Mouse (Mus musculus): ENCODE measurements around the gene Gnb1l. TPM values are rescaled to one million over a fixed set of nuclear protein-coding genes. Genes with fewer than 3 reads are reported as not detected.
A peak's percentile ranks its signal among the peaks of the same experiment; 100 is the strongest.

The Gnb1l gene
- polyA plus RNA-seq (2017; shearing (Covaris generic)): 10 to 100 TPM; 11.2 to 23.9 (median 17.4) TPM

DNA sequence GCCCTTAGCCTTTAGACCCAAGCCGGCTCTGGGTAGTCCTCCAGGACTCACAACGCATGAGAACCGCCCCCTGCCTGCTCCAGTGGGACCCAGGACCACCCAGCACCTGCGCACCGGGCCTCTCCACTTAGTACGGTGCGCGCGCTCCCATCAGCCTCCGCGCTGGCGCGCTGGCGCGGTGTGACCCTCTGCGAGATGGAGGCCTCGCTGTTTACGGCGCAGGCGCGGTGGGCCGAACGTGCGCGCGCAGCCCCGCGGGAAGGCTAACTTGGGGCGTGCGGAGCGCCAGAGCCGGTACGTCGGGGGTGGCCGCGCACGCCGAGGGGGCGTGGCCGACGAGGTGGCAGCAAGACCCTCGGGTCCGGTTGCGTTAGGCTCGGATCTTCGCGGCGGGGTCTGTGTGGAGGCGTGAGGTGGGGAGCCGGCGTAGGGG, at the start of gene Gnb1l, which contains the start of gene Rtl10:
TSS of gene Gnb1l (plus strand) at position 156 of the 433 bp plus-strand sequence.
TSS of gene Rtl10 (plus strand) at position 344 of the 433 bp plus-strand sequence.
- peak; percentile 89 for ATAC-seq

- ATAC-seq: no peak
Measured at GRCm38 (mm10) chr16:18449005-18449404, 49.5 kb upstream of the Gnb1l start.

DNA sequence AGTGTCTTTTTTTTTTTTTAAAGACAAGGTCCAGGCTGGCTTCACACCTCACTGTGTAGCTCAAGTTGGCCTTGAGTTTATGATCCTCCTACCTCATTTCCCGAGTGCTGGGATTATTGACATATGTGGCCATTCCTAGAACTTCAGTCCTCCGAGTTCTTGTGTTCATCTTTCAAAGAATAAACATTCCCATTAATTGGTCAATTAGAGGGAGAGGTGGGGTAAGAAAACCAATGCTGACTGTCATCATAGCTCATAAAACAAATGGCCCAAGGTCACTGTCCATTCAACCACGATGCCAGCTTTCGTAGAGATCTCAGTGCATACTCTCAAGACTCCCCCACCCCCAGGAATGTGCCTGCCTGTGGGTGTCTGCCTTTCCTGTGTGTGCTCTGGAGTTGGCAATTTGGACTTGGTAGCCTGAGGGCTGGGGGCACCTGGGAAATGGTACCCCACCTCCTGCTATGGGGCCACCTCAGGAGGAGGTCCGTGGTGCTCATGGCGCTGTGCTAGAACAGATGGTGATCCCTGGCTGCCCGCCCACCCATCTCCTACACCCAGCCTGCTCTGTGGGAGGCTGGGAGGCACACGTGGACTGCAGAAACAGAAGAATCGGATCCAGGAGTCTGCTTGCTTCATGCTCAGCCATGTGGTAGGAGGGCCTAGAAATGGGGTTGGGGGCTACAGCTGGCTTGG, 46.9 kb upstream of the Gnb1l start:
- no peak for ATAC-seq

GRCm38 (mm10) chr16:18452361-18452862, 46.1 kb upstream of the Gnb1l start:
- ATAC-seq: peak; percentile 74

DNA sequence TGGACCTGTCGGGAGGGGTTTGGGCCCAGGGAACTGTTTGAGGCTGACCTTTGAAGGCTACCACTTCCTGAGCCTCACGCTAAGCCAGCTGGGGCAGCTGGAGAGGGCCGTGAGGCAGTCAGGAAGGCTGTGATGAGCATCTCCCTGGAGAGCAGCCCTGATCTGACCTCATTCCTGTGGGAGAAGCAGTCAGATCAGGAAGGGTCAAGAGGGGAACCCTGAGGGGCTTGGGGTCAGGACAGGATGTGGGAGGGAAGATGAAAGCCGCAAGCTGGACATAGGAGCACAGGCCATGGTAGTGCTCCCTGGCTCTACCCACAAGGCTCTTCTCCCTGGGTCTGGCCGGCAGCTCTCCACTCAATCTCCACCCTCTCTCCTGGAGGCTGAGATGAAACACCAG, 44.7 kb upstream of the Gnb1l start:
- ATAC-seq: no peak

DNA sequence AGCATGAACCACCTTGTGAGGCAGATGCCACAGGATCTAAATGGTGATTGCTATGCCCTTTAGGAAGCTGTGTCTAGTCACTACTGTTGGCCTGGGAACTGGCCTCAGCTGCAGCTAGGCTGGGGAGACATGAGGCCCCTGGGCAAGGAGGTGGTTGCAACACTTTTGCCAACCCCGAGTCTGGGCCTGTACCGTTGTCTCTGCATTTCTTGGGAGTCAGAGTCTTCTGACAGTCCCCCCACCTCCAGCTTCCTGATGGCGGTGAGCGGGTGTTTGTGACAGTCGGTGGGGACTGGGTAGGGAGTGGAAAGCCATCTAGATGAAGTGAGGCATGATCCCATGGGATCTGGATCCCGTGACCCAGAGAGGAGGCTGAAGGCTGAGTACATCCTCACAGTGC, 43.1 kb upstream of the Gnb1l start:
- no peak for ATAC-seq

GRCm38 (mm10) chr16:18458661-18459060, 39.9 kb upstream of the Gnb1l start:
- no peak for ATAC-seq

- ATAC-seq: peak; percentile 8
Measured at GRCm38 (mm10) chr16:18459335-18459954, 39.1 kb upstream of the Gnb1l start.

- ATAC-seq: peak; percentile 99
Measured at GRCm38 (mm10) chr16:18459955-18460370, 38.5 kb upstream of the Gnb1l start.

DNA sequence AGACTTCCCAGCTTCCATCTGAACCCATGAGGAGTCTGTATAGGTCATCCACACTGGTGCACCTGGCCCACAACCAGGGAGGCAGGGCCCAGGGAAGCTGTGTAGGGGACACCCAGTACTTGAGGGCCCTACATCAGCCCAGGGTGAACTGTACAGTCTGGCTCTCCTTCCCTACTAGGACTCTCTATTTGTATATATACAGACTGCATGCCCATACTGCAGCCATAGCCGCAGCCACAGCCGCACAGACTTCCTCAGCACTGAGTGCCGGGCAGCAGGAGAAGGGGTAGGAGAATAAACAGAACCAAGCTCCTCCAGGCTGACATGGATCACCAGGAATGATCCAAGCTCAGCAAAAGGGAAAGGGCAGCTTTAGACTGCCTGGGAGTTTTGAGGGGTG, 37.7 kb upstream of the Gnb1l start:
- ATAC-seq: no peak

- ATAC-seq: no peak
Measured at GRCm38 (mm10) chr16:18462031-18462430, 36.5 kb upstream of the Gnb1l start.

GRCm38 (mm10) chr16:18462598-18462997, 35.9 kb upstream of the Gnb1l start:
- no peak for ATAC-seq

- ATAC-seq: no peak
Measured at GRCm38 (mm10) chr16:18464271-18464670, 34.2 kb upstream of the Gnb1l start.

DNA sequence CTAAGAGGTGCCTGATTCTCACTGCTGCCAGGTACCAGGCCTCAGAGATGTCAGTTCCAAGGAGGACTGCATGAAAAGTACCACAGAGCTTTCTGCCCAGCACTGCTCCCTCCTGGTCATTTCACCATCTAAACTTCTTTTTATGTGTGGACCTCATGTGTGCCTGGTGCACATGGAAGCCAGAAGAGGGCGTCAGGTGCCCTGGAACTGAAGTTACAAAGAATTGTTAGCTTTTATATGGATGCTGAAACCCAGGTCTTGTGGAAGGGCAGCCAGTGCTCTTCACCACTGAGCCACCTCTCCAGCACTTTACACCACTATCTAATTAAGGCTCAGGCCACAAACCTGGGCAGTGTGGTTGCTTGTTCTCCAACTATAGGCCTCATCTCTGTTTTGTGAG, 27.7 kb upstream of the Gnb1l start:
- ATAC-seq: no peak

DNA sequence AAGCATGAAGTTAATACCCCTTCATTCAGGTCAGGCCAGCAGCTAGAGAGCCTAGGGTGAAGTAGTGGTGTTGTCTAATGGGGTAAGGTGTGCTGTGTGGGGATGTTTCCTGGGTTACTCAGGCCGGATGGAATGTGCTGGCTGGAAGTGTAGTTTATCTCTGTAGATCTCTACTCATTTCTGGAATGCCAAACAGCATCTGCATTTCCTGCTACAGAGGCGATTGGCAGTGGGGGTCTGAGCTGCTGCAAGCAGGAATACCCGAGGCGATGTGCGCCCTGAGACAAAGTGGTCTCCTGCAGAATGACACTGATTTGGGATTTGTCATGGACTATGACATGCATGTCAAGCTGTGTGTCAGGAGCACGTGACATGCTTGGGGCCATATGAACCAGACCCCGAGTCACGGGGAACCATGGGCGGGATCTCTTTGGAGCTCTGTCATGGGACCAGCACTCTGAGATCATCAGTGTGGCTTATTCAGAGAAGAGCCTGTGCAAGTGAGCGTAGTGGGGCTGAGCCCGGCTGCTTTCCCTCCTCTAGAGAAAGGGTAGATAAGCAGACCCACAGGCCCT, 27.0 kb upstream of the Gnb1l start:
- no peak for ATAC-seq

DNA sequence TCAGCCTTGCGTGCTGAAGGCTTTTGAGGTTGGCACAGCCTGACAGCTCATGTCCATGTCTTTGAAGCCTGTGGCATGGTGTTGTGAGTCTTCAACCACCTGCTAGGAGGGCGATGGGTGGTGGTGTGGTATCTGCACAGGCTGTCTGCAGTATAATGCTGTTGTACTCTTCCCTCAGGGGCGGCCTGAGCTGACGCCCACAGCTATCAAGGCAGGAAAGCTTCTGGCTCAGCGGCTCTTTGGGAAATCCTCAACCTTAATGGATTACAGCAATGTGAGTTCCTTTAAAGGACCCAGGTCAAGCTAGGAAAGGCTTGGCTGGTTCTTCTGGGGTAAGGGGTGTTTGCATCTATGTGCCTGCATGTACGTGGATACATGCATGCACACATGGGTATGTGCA, 26.5 kb upstream of the Gnb1l start:
- no peak for ATAC-seq

DNA sequence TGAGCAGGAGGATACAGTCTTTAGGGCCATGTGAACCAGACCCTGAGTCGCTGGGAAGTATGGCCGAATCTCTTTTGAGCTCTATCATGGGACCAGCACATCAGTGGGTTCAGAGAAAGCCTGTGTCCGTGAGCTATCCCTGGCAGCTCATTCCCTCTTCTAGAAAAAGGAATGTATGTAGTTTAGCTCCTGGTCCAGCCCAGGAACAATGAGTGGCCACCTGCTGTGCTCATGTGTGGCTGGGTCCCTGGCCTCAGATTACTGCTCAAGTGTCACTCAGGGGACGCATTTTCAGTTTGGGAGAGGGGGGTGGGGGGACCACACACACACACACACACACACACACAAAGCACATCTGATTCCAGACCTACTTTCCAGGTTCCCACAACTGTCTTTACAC, 26.1 kb upstream of the Gnb1l start:
- no peak for ATAC-seq

- ATAC-seq: no peak
Measured at GRCm38 (mm10) chr16:18472976-18473375, 25.5 kb upstream of the Gnb1l start.

DNA sequence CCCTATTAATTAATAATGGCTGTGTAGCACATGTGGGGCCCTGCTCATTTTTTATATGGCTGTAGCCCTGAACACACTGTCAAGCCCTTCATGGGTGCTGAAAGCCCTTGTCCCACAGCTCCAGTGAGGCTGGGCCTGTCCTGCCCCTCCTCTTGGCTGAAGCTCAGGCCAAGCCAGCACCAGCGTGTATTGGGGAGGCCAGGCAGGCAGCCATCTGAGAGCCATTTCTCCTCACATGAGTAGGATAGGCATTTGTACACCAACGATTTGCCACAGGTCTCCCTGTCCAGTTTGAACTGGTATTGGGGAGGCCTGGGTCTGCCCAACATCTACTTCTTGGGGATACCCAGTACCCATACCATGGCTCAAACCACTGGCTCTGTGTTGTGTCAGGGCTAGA, 24.5 kb upstream of the Gnb1l start:
- ATAC-seq: no peak

DNA sequence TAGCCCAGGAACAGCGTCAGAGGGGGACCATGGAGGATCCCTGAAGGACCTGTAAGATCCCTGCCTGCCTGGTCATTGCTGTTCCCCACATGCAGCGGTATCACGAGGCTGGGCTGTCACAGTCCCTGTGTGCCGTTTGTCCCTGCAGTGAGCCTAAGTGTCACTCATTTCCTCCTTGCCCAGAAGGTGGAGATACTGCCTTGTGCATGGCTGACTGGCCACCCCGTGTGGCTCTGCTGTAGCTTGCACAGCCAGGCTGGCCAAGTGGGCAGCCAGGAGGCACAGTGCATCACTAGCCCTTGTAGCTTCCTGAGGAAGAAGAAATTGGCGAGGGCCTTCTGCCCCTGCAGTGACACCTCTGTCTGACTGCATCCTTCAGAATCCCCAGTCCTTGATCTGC, 20.5 kb upstream of the Gnb1l start:
- no peak for ATAC-seq

DNA sequence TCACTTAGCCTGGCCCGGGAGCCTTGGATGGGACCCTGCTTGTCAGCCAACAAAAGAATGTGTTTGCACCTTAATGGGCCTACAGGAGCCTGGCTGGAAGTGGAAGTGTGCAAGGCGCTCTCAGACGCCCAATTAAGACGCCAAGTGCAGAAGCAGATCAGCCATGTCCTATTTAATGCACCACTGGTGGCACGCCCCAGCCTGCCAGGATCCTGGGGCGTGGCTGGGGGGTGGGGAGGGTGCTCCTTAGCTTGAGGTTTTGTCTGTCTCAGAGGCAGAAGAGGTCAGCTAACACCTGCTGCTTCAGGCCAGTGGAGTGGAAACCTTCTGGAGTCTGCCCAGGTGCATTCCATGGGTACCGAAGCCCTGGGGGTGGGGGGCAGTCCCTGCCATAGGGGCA, 18.8 kb upstream of the Gnb1l start:
- no peak for ATAC-seq

- ATAC-seq: no peak
Measured at GRCm38 (mm10) chr16:18480933-18481485, 17.5 kb upstream of the Gnb1l start.

- no peak for ATAC-seq
Measured at GRCm38 (mm10) chr16:18482431-18482830, 16.1 kb upstream of the Gnb1l start.
